Mouse (Mus musculus) retina, embryonic 14.5 days (tissue): ENCODE data around the gene Ccl1.

Experiments used
- DNase-seq: peaks from one replicate; pipeline ENCODE4 v3.0.0-alpha.2; 2015; ENCODE audit warnings: low spot score

The Ccl1 gene

DNA sequence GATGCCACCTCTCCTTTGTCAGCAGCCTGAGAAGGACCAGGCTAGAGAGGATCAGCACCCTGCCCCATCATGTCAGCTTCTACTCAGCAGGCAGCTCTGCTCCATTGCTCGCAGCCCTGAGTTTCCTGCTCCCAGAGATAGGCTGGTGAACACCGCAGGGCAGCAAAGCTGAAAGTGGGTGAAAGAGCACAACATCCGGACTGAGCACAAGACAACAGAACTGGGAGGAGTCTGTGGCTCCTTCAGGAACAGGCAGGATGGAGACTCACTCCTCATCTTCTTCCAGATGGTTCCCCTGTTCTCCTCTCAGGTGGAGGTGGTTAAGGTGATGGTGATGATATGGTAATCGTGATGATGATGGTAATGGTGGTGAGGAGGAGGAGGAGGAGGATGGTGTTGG, at the start of gene Ccl1:
Ccl1 (minus strand) TSS at position 101 of the 400 bp plus-strand sequence.
- no peak for DNase-seq

DNA sequence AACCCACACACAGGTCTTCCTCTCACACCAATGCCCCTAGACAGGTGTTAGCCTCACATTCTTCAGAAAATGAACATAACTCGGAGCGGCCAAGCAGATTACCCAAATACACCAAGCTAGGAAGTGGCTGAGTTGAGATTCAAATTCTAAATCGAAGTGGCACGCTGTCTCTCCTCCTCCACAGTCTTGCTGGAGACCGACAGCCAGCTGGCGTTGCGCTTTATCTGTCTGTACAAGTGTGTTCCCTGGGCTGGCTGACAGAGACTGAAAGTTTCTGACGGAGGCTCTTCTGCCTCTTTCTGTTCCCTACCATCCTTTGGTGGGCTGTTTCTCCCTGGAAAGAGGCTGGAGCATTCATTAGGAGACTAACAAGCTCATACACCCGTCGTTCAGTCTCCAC, 45.5 kb upstream of the Ccl1 start:
- DNase-seq: no peak

DNA sequence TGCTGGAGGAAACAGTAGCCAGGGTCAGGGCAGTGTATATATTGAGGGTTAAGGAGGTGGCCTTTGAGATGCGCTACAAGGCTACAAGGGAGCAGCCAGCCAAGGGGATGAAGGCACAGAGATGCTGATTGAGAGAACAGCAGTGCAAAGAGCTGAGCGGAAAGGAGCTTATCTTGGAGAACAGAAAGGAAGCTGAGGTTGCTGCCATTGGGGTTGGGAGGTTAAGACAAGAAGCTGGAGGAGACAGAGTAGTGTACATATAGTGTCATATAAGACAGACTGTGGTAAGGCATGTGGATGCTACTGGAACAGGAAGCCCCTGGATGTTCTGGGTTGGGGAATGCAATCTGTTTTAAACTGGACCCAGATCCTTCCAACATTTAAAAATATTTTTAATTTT, 35.4 kb upstream of the Ccl1 start:
- DNase-seq: no peak

DNA sequence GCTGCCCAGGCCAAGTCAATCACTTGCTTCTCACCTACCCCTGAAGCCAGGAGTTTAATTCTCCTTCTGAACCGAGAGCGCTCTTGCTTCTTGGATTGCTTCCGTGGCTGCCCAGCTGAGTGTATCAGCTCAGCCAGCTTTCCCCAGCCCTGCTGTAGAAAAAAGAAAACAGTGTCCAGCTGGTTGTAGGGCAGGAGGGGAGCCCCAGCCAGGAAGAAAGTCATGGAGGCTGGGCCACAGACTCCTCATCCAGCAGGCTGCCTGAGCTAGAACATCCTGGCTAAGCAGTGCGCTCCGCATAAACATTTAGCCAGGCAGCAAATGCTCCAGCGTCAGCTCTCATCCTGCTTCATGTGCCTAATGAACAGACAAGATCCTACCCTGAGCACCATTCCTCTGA, 34.9 kb upstream of the Ccl1 start:
- no peak for DNase-seq

GRCm38 (mm10) chr11:82339921-82340401, 34.5 kb upstream of the Ccl1 start:
- DNase-seq: peak; percentile 16

GRCm38 (mm10) chr11:82313153-82313552, 7.7 kb upstream of the Ccl1 start:
- peak; percentile 54 for DNase-seq

DNA sequence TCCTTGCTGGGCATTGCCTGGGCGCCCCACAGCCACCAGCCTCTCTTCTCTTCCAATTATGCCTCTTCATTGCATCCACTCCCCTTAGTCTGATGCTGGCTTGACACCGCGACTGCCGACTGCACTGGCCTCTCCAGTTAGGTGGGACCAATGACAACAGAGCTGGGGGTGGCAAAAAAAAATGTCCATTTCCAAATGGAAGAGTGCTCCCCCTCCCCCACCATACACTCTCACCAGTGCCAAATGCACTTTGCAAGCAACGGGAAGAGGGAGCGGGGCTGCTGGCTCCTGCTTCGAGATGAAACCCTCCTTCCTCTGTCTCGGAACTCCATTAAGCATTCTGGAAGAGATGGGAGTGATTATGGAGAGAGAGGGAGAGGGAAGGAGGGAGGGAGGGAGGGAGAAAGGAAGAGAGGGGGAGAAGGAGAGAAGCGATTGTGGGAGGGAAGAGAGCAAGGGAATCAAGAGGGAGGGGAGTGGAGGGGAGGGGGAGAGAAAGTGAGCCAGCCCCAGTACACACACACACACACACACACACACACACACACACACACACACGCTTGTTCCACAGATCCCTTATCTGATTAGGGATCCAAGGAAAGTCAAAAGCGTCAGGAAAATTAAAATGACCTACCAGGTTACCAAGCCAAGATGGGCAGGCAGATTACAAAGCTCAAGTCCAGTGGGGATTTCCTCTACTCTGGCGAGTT, 5.0 kb upstream of the Ccl1 start:
- peak; percentile 47 for DNase-seq

- no peak for DNase-seq
Observed at GRCm38 (mm10) chr11:82297895-82298294, 7.6 kb downstream of the Ccl1 start.

DNA sequence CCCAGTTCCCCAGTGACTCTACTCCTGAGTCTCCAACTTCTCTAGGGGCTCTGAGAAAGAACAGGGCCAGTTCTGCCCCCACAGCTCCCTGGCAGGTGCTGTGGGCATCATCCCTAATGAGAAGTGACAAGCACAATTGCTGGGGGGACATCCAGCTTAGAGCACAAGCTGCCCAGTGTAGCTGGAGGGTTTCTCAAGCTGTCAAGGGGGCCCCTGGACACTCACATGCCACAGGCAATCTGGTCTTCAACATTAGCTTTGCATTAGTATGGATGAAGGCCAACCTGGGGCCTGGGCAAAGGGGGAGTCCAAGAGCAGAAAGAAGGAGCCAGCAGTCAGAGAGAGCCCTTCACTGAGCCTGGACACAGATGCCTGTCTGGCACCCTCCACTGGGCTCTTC, 14.6 kb downstream of the Ccl1 start:
- peak; percentile 75 for DNase-seq

DNA sequence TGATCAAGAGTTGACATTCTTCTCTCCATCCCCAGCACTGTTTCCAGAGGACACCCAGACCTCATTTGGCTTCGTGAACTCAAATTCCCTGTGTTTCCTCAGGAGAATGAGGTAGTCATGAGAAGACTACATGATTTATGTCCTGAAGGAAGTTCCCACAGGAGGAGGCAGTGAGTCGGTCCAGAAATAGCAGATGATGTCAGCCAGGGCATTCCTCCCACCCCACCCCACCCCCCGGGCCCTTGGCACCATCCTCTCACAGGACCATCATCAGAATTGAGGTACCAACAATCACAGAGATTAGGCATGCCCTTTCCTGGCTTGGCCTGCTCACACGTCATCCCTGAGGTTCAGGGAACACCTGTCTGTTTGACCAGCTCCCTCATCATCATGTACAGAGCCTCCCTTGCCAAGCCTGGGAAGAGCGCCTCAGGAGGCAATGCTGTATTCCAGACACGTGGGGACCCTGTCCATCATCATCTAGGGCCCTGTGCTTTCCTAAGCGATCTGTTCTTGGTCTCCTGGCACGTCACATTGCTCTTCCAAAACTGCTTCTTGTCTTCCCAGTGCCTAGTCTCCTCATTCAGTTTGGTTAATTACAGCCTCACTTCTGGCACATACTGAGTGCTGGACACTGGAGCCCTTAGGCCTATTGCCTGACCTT, 31.2 kb downstream of the Ccl1 start:
- no peak for DNase-seq

DNA sequence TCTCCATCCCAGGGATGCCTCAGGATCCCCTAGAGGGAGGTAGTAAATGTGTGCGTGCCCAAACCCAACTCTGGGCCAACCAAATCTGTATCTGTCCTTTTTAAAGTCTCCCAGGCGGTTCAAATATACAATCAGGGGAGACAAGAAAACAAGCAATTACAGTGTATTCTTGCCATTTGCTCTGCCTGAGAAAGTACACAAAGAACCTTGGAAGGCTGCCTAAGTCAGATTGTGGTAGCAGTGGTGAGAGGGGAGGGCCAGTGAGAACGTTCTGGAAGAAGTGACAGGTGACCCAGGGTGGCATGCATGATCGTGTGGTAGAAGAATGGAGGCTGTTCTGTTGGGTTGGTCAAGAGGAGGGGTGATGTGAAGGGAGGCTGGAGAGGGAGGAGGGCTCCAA, 46.4 kb downstream of the Ccl1 start:
- no peak for DNase-seq

DNA sequence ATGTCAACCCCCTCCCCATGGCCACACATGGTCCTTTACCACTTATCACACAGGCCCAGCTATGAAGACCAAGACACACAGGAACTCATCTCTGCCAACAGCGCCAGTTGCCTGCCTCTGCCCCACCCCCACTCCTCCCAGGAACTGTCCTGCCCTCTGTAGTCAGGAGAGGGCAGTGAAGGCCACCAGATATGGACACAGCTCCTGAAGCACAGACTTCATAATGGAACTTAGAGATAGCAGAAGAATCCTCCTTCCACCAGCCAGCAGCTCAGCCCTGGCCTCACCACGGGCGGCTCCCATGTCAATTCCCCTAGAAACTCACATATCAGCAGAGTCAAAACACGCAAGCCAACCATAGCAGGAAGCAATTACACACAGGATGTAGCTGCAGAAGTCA, 49.9 kb downstream of the Ccl1 start:
- peak; percentile 84 for DNase-seq

DNA sequence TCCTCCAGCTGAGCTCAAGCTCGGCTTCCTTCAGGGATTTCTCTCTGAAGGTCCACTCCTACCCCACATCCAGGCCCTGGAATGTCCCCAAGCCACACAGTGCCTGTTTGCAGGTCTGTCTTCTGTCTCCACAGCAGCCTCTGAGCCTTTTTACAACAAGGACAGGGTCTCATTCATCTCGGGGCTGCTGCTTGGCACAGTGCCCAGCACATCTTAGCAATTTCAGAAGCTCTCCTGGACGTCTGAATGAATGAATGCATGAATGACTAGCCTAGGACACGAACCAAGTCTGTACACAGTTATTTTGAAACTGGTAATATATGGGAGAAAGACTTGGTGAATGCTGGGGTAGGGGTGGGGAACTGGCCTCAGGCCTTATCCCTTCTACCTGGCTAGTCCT, 52.1 kb downstream of the Ccl1 start:
- no peak for DNase-seq

GRCm38 (mm10) chr11:82251251-82251650, 54.2 kb downstream of the Ccl1 start:
- DNase-seq: no peak

DNA sequence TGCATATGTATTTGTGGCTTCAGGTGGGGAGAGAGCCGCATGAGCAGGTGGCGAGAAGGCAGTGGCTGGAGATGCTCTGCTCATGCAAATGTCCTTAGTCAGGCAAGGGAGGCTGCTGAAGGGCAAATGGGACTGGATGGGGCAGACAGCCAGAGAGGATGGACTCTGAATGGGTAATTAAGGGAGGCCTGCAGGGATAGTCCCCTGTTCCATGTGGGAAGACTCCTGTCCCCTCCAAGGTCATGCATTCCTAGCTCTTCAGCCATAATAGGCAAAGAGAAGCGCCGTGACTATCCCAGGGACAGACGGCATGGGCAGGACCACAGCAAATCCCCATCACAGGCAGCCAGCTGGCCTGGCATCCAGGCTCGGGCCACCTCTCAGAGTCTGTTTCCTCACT, 55.5 kb downstream of the Ccl1 start:
- DNase-seq: no peak

DNA sequence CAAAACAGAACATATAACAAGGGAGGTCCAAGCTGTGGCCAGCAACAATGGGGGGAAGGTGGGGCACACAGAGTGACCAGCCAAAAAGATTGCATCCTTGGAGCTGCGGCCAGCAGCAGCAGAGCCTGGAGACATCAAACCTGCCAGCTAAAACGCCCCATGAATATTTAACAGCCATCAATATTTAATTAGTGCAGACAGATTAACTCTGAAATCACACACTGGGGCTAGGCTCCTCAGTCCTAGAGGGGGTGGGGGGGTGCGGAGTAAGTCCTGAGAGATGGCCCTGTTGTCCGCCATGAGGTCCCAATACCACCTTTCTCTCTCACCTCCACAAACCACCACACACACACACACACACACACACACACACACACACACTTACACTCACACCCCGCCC, 68.1 kb downstream of the Ccl1 start:
- peak; percentile 43 for DNase-seq

- peak; percentile 90 for DNase-seq
Observed at GRCm38 (mm10) chr11:82235551-82236207, 69.8 kb downstream of the Ccl1 start.

GRCm38 (mm10) chr11:82233991-82234390, 71.5 kb downstream of the Ccl1 start:
- DNase-seq: no peak

- DNase-seq: peak; percentile 46
Observed at GRCm38 (mm10) chr11:82226976-82227375, 78.5 kb downstream of the Ccl1 start.

- DNase-seq: peak; percentile 54
Observed at GRCm38 (mm10) chr11:82225936-82226335, 79.6 kb downstream of the Ccl1 start.

- DNase-seq: no peak
Observed at GRCm38 (mm10) chr11:82216531-82216930, 89.0 kb downstream of the Ccl1 start.

DNA sequence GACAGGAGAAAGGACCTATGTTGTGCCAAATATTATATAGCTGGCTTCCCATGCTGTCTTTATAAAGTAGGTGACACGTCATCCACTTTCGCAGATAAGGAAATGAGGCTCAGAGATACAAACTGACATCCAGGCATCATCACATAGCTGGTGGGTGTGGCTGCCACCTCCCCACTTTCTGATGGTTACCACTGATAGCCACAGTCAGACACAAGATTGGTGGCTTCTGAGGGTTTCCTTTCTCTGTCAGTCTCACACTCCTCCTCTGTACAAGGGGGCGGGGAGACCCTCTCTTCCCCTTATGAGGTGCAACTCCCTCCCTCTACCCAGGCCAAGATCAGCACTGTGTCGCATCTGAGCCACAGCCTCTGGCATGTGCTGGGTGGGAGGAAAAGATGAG, 91.1 kb downstream of the Ccl1 start:
- DNase-seq: no peak

- no peak for DNase-seq
Observed at GRCm38 (mm10) chr11:82206960-82207488, 98.5 kb downstream of the Ccl1 start.
